Mouse (Mus musculus) thymus, adult 2 months (tissue): ENCODE results near the gene Zc2hc1b.

Experiments
- CTCF ChIP-seq: fragments of 200-500 bp; IDR thresholded peaks from 2 replicates; pipeline ENCODE4 v1.5.1; 2012; ENCODE audit warnings: mild to moderate bottlenecking, control low read depth, low read length, moderate library complexity, borderline replicate concordance; ENCODE audit not compliant: control insufficient read depth, poor library complexity, insufficient read depth; ENCODE audit errors: extremely low read depth
- POLR2A ChIP-seq: fragments of 200-500 bp; IDR thresholded peaks from 2 replicates; pipeline ENCODE4 v1.6.1; 2012; ENCODE audit warnings: mild to moderate bottlenecking, low read length, control low read depth, moderate library complexity; ENCODE audit not compliant: control insufficient read depth, poor library complexity, insufficient read depth; ENCODE audit errors: extremely low read depth

GRCm38 (mm10) chr10:13106909-13107624, 70.8 kb downstream of the Zc2hc1b start:
- no peak for TF ChIP-seq CTCF
- no peak for TF ChIP-seq POLR2A
